Mouse (Mus musculus) heart, embryonic 14.5 days (tissue): ENCODE measurements at regions not wholly inside any gene's neighbourhood (a gene's known extent, or its start where the extent isn't known, plus 50 kb on each side); places are given as distances from the start of the nearest gene placed in this dataset.

ENCODE experiments used
- ATAC-seq: fragments of 200-750 bp; cut with Nextera tagmentation; 2 replicates; pipeline ENCODE4 v1.8.0; 2017; ENCODE audit warnings: low read depth, moderate TSS enrichment; ENCODE audit not compliant: insufficient number of reproducible peaks, insufficient read depth, low FRiP score
- H3K27ac ChIP-seq, 2 experiments: fragments of 200-500 bp in 1 of 2; fragments of 300-500 bp in 1 of 2; sonication (generic) in 1 of 2; replicated peaks in 1 of 2; 2 replicates each; pipeline ENCODE4 v1.5.1; 2012 to 2014; ENCODE audit warnings: low read depth in 2 of 2, low read length in 2 of 2, control low read depth in 1 of 2, mild to moderate bottlenecking in 1 of 2, mixed read lengths in 1 of 2; ENCODE audit not compliant: control insufficient read depth in 1 of 2, insufficient read depth in 1 of 2
- H3K27me3 ChIP-seq: fragments of 300-500 bp; sonication (generic); 2 replicates; pipeline ENCODE4 v1.6.1; 2014; ENCODE audit warnings: mild to moderate bottlenecking, low read length, control low read depth; ENCODE audit not compliant: control insufficient read depth, insufficient read depth
- H3K36me3 ChIP-seq: fragments of 300-500 bp; sonication (generic); 2 replicates; pipeline ENCODE4 v1.6.1; 2014; ENCODE audit warnings: mild to moderate bottlenecking, control low read depth, low read length, mixed read lengths; ENCODE audit not compliant: control insufficient read depth, insufficient read depth
- H3K4me1 ChIP-seq, 2 experiments: fragments of 200-500 bp in 1 of 2; fragments of 300-500 bp in 1 of 2; sonication (generic) in 1 of 2; 2 replicates each; pipeline ENCODE4 v1.6.1; 2012 to 2014; ENCODE audit warnings: low read length in 2 of 2, control low read depth in 1 of 2, mixed read lengths in 1 of 2; ENCODE audit not compliant: control insufficient read depth in 2 of 2, insufficient read depth in 2 of 2
- H3K4me2 ChIP-seq: fragments of 300-500 bp; sonication (generic); 2 replicates; pipeline ENCODE4 v1.6.1; 2014; ENCODE audit warnings: mild to moderate bottlenecking, low read length
- H3K4me3 ChIP-seq, 2 experiments: fragments of 200-500 bp in 1 of 2; fragments of 300-500 bp in 1 of 2; sonication (generic) in 1 of 2; 2 replicates each; pipeline ENCODE4 v1.5.1; 2012 to 2014; ENCODE audit warnings: low read length in 2 of 2, mild to moderate bottlenecking in 2 of 2, control low read depth in 1 of 2, low read depth in 1 of 2, moderate library complexity in 1 of 2; ENCODE audit not compliant: control insufficient read depth in 1 of 2, insufficient read depth in 1 of 2
- H3K9ac ChIP-seq: fragments of 300-500 bp; sonication (generic); 2 replicates; pipeline ENCODE4 v1.6.1; 2014; ENCODE audit warnings: mild to moderate bottlenecking, low read length
- H3K9me3 ChIP-seq: fragments of 300-500 bp; sonication (generic); 2 replicates; pipeline ENCODE4 v1.6.1; 2016; ENCODE audit warnings: low read length, control low read depth; ENCODE audit not compliant: control insufficient read depth
- WGBS: fragments of 180-500 bp; shearing (Covaris S2); extraction: QIAGEN DNeasy Blood & Tissue Kit; methylation state at CpG from one replicate; pipeline ENCODE4 v1.1.7; 2014; 5-methylcytosine and 5-hydroxymethylcytosine counted together

- Histone ChIP-seq H3K27me3 (no peaks in the 10 kb centered on the region), H3K4me2 (0 out of 2 replicates have a peak overlapping the region, but pooled peaks have one; percentile 3), H3K4me3 (no peak overlapping the region), H3K36me3 (no peaks in the 10 kb centered on the region), H3K9me3 (peaks cover 12% of the 10 kb centered on the region), H3K27ac (peak overlapping the region; percentile 88 to 89), H3K9ac (no peak overlapping the region), H3K4me1 (peaks cover 28 to 48% of the 10 kb centered on the region in 2 experiments)
- WGBS = 93% methylated on average over 2 of the region's 2 CpGs
- no peak for ATAC-seq
These were observed 1169.4 kb downstream of the 4930447A16Rik start for GRCm38 (mm10) chr15:38594747-38595146.

- Histone ChIP-seq H3K4me1 (peaks cover 28 to 48% of the 10 kb centered on the region in 2 experiments), H3K9ac (no peak overlapping the region), H3K9me3 (peaks cover 12% of the 10 kb centered on the region), H3K36me3 (no peaks in the 10 kb centered on the region), H3K4me3 (no peak overlapping the region), H3K27me3 (no peaks in the 10 kb centered on the region), H3K4me2 (no peak overlapping the region), H3K27ac (peak overlapping the region; percentile 45 to 89; a peak in 3 of 4 replicates)
- no peak for ATAC-seq
- WGBS = 26% methylated on average over 4 of the region's 4 CpGs
These were observed 1170.5 kb downstream of the 4930447A16Rik start for GRCm38 (mm10) chr15:38595820-38596219.

GRCm38 (mm10) chr15:38597458-38597857, 1172.1 kb downstream of the 4930447A16Rik start:
- Histone ChIP-seq H3K27ac (peak overlapping the region; percentile 75 to 89), H3K4me2 (peak overlapping the region; percentile 44), H3K4me3 (no peak overlapping the region), H3K9ac (peak overlapping the region; percentile 27; the same call in 1 of the 2 replicates), H3K4me1 (peaks cover 33 to 54% of the 10 kb centered on the region in 2 experiments), H3K27me3 (no peaks in the 10 kb centered on the region), H3K9me3 (peaks cover 4% of the 10 kb centered on the region; the same call in 1 of the 2 replicates), H3K36me3 (no peaks in the 10 kb centered on the region)
- no peak; the same call in 1 of the 2 replicates for ATAC-seq
- WGBS = 8% methylated on average over 3 of the region's 3 CpGs

GRCm38 (mm10) chr15:38601436-38601835, 1176.1 kb downstream of the 4930447A16Rik start:
- no peak for ATAC-seq
- Histone ChIP-seq H3K4me3 (no peak overlapping the region), H3K9ac (no peak overlapping the region), H3K27ac (peak overlapping the region; percentile 69 to 84), H3K4me2 (no peak overlapping the region), H3K9me3 (no peaks in the 10 kb centered on the region), H3K27me3 (no peaks in the 10 kb centered on the region), H3K36me3 (no peaks in the 10 kb centered on the region), H3K4me1 (peaks cover 27 to 43% of the 10 kb centered on the region in 2 experiments)
- 79% methylated on average over 7 of the region's 7 CpGs for WGBS

- peak overlapping the region; percentile 52 for H3K9ac ChIP-seq
- ATAC-seq = peak; percentile 46; the same call in 1 of the 2 replicates
- no peaks in the 10 kb centered on the region for H3K36me3 ChIP-seq
- no peak overlapping the region for H3K4me3 ChIP-seq
- peaks cover 19 to 38% of the 10 kb centered on the region in 2 experiments for H3K4me1 ChIP-seq
- H3K27me3 ChIP-seq = no peaks in the 10 kb centered on the region
- 28% methylated on average over 12 of the region's 12 CpGs for WGBS
- peak overlapping the region; percentile 69 to 84 for H3K27ac ChIP-seq
- peak overlapping the region; percentile 31 for H3K4me2 ChIP-seq
- H3K9me3 ChIP-seq = no peaks in the 10 kb centered on the region
These were observed 1177.0 kb downstream of the 4930447A16Rik start for GRCm38 (mm10) chr15:38602187-38602870.

GRCm38 (mm10) chr15:38603918-38604317, 1178.6 kb downstream of the 4930447A16Rik start:
- no peak for ATAC-seq

GRCm38 (mm10) chr15:38607368-38607767, 1182.0 kb downstream of the 4930447A16Rik start:
- Histone ChIP-seq H3K4me2 (no peak overlapping the region), H3K27me3 (no peaks in the 10 kb centered on the region), H3K4me1 (peaks cover 3 to 13% of the 10 kb centered on the region in 2 experiments), H3K9me3 (no peaks in the 10 kb centered on the region), H3K27ac (no peak overlapping the region), H3K4me3 (no peak overlapping the region), H3K36me3 (no peaks in the 10 kb centered on the region), H3K9ac (no peak overlapping the region)
- ATAC-seq = no peak
- 35% methylated on average over 2 of the region's 2 CpGs for WGBS

More at GRCm38 (mm10) chr15:38603918-38604317, 1178.6 kb downstream of the 4930447A16Rik start:
- Histone ChIP-seq H3K4me2 (no peak overlapping the region), H3K4me3 (no peak overlapping the region), H3K36me3 (no peaks in the 10 kb centered on the region), H3K4me1 (peaks cover 10 to 22% of the 10 kb centered on the region in 2 experiments), H3K27ac (no peak overlapping the region), H3K9ac (no peak overlapping the region), H3K27me3 (no peaks in the 10 kb centered on the region), H3K9me3 (no peaks in the 10 kb centered on the region)
- 83% methylated on average over 5 of the region's 5 CpGs for WGBS
